Mouse (Mus musculus) CD4-positive, CD25-positive, alpha-beta regulatory T cell, adult 4 months (primary cell): ENCODE measurements around the gene Mycn. TPM values are rescaled to one million over a fixed set of nuclear protein-coding genes. Genes with fewer than 3 reads are reported as not detected.

ENCODE experiments used
- ATAC-seq: one replicate; pipeline ENCODE4 v1.8.0; 2017
- polyA plus RNA-seq, 2 experiments: library from polyadenylated mRNA; unstranded; fragments of 100-300 nt; shearing (Covaris generic); gene quantifications; one replicate each; pipeline ENCODE4 v1.2.1; 2017

Gene Mycn
- polyA plus RNA-seq, 2 experiments from 2014 or later: not detected

GRCm38 (mm10) chr12:12920166-12921157 lies 21.3 kb downstream of the Mycn start:
- no peak for ATAC-seq

DNA sequence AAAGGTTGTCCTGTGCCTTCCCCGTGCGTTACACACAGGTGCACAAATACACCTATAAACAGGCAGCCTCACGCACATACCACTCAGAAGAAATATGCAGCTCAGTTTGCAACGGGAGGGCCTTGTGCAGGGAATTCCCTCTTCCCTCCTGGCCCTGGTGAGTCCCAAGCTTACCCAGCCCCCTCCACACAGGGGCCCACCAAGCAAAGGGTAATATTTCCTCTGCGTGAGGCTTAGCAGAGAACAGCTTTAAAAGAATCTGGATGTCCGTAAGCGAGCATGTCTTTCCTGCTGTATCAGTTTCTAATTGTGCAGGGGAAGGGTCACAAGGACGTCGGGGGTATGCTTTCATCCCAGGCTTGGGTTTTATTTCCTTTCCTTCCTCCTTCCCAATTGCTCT lies 25.4 kb downstream of the Mycn start:
- ATAC-seq: no peak

- ATAC-seq: no peak
Observed at GRCm38 (mm10) chr12:12910356-12910979, 31.2 kb downstream of the Mycn start.

DNA sequence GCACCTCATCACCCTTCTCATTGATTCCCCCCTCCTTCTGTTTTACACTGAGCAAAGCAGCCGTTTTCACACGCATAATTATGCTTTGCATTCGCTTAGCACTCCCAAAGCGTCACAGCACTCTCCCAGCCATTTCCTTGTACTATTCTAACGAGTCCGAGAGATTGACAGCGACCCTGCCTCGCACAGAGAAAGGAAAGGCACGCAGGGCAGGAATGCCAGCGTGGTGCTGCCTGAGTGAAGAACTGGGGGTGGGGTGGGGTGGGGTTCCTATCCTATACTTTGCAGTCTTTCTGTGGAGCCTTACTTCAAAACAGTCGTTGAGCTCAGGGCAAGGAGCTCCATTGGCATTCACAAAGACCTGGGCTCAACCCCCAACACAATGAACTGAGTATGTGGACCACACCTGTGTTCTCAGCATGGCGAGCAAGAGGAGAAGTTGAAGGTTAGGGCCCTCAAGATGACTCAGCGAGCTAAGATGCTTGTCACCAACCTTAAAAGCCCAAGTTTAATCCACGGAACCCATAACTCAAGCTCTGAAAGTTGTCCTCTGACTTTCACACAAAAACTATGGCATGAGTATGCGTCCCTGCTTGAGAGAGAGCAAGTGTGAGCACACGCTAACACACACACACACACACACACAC lies 32.0 kb downstream of the Mycn start:
- ATAC-seq: no peak

DNA sequence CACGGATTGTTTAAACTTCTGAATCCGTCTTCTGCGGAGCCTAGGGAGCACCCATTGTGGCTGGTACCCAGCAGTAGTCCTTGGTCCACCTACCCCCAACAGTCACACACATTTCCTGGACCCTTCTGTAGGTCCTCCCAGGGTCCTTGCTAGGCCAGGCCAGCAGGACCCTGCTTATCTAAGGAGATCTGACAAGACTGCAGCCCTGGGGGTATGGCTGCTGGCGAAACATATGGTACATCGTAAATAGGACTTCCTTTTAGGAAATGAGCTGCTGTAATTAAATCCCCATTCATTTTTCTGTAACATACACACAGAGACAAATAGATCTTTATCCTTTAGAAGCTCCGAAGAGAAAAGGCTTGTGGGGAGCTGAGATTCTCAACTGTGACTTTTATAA lies 34.9 kb downstream of the Mycn start:
- no peak for ATAC-seq

- ATAC-seq: no peak
Observed at GRCm38 (mm10) chr12:12906321-12906720, 35.4 kb downstream of the Mycn start.

- ATAC-seq: no peak
Observed at GRCm38 (mm10) chr12:12905117-12905516, 36.6 kb downstream of the Mycn start.

GRCm38 (mm10) chr12:12904512-12904953 lies 37.2 kb downstream of the Mycn start:
- ATAC-seq: no peak

DNA sequence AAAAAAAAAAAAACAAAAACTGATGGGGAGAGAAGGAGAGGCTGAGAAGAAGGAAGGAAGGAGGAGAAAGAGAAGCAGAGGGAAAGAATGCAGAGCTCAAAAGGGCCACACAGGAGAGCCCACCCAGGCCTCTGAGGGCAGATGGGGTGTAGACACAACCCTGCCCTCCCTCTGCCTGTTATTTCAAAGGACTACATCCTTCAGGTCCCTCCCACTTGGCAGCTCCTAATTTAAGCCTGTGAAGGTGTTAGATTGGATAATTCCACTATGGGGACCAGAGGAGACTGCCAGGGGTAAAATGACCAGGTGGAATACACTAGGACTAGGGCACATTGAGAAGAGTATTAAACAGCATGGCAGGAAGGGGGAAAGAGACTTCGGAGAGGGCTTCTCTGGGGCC lies 37.6 kb downstream of the Mycn start:
- ATAC-seq: no peak

DNA sequence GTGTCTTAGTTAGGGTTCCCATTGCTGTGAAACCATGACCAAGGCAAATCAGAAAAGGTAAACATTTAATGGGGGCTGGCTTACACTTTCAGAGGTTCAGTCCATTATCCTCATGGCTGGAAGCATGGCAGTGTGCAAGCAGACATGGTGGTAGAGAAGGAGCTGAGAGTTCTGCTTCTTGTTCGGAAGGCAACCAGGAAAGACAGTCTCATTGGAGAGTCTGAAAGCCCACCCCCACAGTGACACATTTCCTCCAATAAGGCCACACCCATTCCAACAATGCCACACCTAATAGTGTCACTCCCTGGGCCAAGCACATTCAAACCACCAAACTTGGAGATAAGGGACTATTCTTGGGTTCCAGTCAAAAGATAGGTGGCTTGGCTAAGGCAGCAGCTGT lies 39.3 kb downstream of the Mycn start:
- no peak for ATAC-seq

DNA sequence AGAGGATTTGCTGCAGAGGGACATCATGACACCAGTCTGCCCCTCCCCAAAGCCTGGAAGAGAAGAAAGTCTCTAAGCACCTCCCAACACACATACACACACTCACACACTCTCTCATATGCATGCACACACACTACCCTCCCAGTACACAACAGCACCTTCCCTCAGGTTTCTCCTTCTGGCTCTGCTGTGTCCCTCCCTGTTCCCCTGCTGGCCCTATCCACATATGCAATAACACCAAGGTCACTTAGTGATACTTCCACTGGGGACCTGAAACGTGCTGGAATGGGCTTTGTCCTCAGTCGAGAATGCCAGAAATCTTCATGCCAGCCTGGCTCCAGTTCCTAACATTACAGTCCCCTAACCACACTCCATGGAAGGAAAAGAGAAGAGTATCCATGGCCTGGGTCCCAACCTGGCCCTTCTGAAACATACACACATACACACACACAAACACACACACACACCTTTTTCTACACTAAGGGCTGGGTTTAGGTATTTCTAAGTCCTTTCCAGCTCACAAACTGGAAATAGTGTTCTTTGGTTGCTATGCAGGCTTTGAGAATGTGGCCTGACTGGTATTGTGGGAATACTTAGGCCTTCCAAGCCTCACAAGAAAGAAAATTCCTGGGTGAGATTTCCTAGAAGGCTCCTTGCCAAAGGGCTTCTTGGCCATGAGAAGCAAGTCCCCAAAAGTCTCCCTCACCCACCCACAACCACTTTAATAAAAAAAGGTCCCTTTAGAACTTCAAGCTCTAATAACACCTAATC lies 43.2 kb downstream of the Mycn start:
- no peak for ATAC-seq

- ATAC-seq: no peak
Observed at GRCm38 (mm10) chr12:12893986-12894385, 47.7 kb downstream of the Mycn start.

- no peak for ATAC-seq
Observed at GRCm38 (mm10) chr12:12886191-12886889, 55.4 kb downstream of the Mycn start.
